Mouse (Mus musculus) thymus, adult 2 months (tissue): ENCODE data around the gene Stam.

Experiments used
- CTCF ChIP-seq: fragments of 200-500 bp; IDR thresholded peaks from 2 replicates; pipeline ENCODE4 v1.5.1; 2012; ENCODE audit warnings: mild to moderate bottlenecking, control low read depth, low read length, moderate library complexity, borderline replicate concordance; ENCODE audit not compliant: control insufficient read depth, poor library complexity, insufficient read depth; ENCODE audit errors: extremely low read depth
- POLR2A ChIP-seq: fragments of 200-500 bp; IDR thresholded peaks from 2 replicates; pipeline ENCODE4 v1.6.1; 2012; ENCODE audit warnings: mild to moderate bottlenecking, low read length, control low read depth, moderate library complexity; ENCODE audit not compliant: control insufficient read depth, poor library complexity, insufficient read depth; ENCODE audit errors: extremely low read depth

DNA sequence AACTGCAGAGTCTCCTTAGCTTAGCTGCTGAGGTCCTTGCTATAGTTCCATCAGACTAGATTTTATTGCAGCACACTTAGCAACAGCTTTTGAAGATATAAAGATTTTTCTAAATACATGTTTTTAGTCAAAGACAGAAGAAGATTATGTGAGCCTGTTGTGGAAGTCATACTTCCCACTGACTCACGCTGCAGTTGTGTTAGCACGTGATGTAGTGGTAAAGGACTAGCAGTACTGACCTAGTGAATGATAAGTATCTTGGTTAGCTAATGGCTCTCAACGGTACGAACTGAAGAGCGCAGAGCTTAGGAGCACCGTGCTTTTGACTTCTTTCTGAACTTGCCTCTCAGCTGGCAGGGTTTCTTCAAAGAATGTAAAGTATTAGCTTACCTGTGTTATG, 52.5 kb downstream of the Stam start:
- TF ChIP-seq CTCF (no peak), POLR2A (no peak)
